Mouse (Mus musculus) frontal cortex, postnatal 14 days (tissue): ENCODE data around the gene Pth1r.

ENCODE experiments used
- DNase-seq, 2 experiments: peaks; one replicate each; pipeline ENCODE4 v3.0.0; 2022; ENCODE audit warnings: low spot score in 2 of 2

Pth1r gene

GRCm38 (mm10) chr9:110746961-110747360 is at the start of gene Pth1r:
Gene Pth1r (minus strand): TSS chr9:110747145.
- DNase-seq: no peak

- DNase-seq: no peak
These were observed 43.5 kb upstream of the Pth1r start for GRCm38 (mm10) chr9:110790462-110790861.

GRCm38 (mm10) chr9:110788169-110788568 is 41.2 kb upstream of the Pth1r start:
- DNase-seq: no peak

- DNase-seq: no peak
These were observed 36.7 kb upstream of the Pth1r start for GRCm38 (mm10) chr9:110783611-110784010.

GRCm38 (mm10) chr9:110781731-110782130 is 34.8 kb upstream of the Pth1r start:
- peak; percentile 71 to 76 for DNase-seq

GRCm38 (mm10) chr9:110781256-110781721 is 34.3 kb upstream of the Pth1r start:
- peak; percentile 84 to 89 for DNase-seq

- DNase-seq: no peak
These were observed 32.4 kb upstream of the Pth1r start for GRCm38 (mm10) chr9:110779242-110779913.

GRCm38 (mm10) chr9:110778559-110778958 is 31.6 kb upstream of the Pth1r start:
- no peak for DNase-seq

GRCm38 (mm10) chr9:110778100-110778499 is 31.2 kb upstream of the Pth1r start:
- DNase-seq: no peak

GRCm38 (mm10) chr9:110775269-110776022 is 28.5 kb upstream of the Pth1r start:
- no peak for DNase-seq

- no peak for DNase-seq
These were observed 27.7 kb upstream of the Pth1r start for GRCm38 (mm10) chr9:110774403-110775268.

GRCm38 (mm10) chr9:110772336-110772735 is 25.4 kb upstream of the Pth1r start:
- DNase-seq: no peak

- no peak for DNase-seq
These were observed 16.5 kb upstream of the Pth1r start for GRCm38 (mm10) chr9:110763405-110763804.

GRCm38 (mm10) chr9:110762763-110763162 is 15.8 kb upstream of the Pth1r start:
- no peak for DNase-seq

- DNase-seq: no peak
These were observed 13.9 kb upstream of the Pth1r start for GRCm38 (mm10) chr9:110760886-110761285.

- peak in 1 of 2 experiments; percentile 33 for DNase-seq
These were observed 12.3 kb upstream of the Pth1r start for GRCm38 (mm10) chr9:110759265-110759664.

GRCm38 (mm10) chr9:110758605-110759004 is 11.7 kb upstream of the Pth1r start:
- DNase-seq: no peak

- DNase-seq: no peak
These were observed 10.9 kb upstream of the Pth1r start for GRCm38 (mm10) chr9:110757816-110758215.

- no peak for DNase-seq
These were observed 6.8 kb upstream of the Pth1r start for GRCm38 (mm10) chr9:110753773-110754172.

GRCm38 (mm10) chr9:110752917-110753435 is 6.0 kb upstream of the Pth1r start:
- no peak for DNase-seq

- DNase-seq: no peak
These were observed 4.5 kb upstream of the Pth1r start for GRCm38 (mm10) chr9:110751412-110751811.
